Mouse (Mus musculus) liver, embryonic 15.5 days (tissue): ENCODE measurements around the gene Psd4. TPM values are rescaled to one million over a fixed set of nuclear protein-coding genes. Genes with fewer than 3 reads are reported as not detected.

Source experiments
- ATAC-seq: fragments of 200-750 bp; cut with Nextera tagmentation; 2 replicates; pipeline ENCODE4 v1.8.0; 2017; ENCODE audit warnings: moderate number of reproducible peaks, mild to moderate bottlenecking, moderate library complexity; ENCODE audit not compliant: insufficient read depth
- H3K27ac ChIP-seq: fragments of 300-500 bp; sonication (generic); replicated peaks from 2 replicates; pipeline ENCODE4 v1.5.1; 2015; ENCODE audit warnings: mild to moderate bottlenecking, inconsistent platforms
- H3K27me3 ChIP-seq: fragments of 300-500 bp; sonication (generic); 2 replicates; pipeline ENCODE4 v1.6.1; 2015; ENCODE audit warnings: mild to moderate bottlenecking, inconsistent platforms
- H3K36me3 ChIP-seq: fragments of 300-500 bp; sonication (generic); replicated peaks from 2 replicates; pipeline ENCODE4 v1.6.1; 2015; ENCODE audit warnings: moderate library complexity, mild to moderate bottlenecking, inconsistent platforms
- H3K4me1 ChIP-seq: fragments of 300-500 bp; sonication (generic); replicated peaks from 2 replicates; pipeline ENCODE4 v1.6.1; 2015; ENCODE audit warnings: inconsistent platforms
- H3K4me2 ChIP-seq: fragments of 300-500 bp; sonication (generic); 2 replicates; pipeline ENCODE4 v1.6.1; 2015; ENCODE audit warnings: moderate library complexity, mild to moderate bottlenecking, inconsistent platforms
- H3K4me3 ChIP-seq: fragments of 300-500 bp; sonication (generic); replicated peaks from 2 replicates; pipeline ENCODE4 v1.5.1; 2015; ENCODE audit warnings: mild to moderate bottlenecking, inconsistent platforms
- H3K9ac ChIP-seq: fragments of 300-500 bp; sonication (generic); 2 replicates; pipeline ENCODE4 v1.6.1; 2015; ENCODE audit warnings: moderate library complexity, mild to moderate bottlenecking, inconsistent platforms
- H3K9me3 ChIP-seq: fragments of 300-500 bp; sonication (generic); replicated peaks from 2 replicates; pipeline ENCODE4 v1.6.1; 2016; ENCODE audit warnings: inconsistent platforms
- WGBS: fragments of 180-500 bp; shearing (Covaris S2); methylation state at CpG from one replicate; pipeline ENCODE4 v1.1.7; 2015; ENCODE audit warnings: mixed read lengths; ENCODE audit not compliant: insufficient replicate concordance; 5-methylcytosine and 5-hydroxymethylcytosine counted together
- polyA plus RNA-seq: library from polyadenylated mRNA; unstranded; fragments of >200 nt; fragmentation: Nextera tagmentation; extraction: Ambion mirVana; gene quantifications from 2 replicates; pipeline ENCODE4 v1.2.1, GENCODE M21; 2015

Gene Psd4
- polyA plus RNA-seq, 1 experiment from 2014 or later, result 8.1 TPM

- H3K4me1 ChIP-seq, result peaks cover 49% of the 10 kb centered on the region
- H3K4me2 ChIP-seq, result peak overlapping the region; percentile 73
- peak overlapping the region; percentile 56 for H3K4me3 ChIP-seq
Measured at GRCm38 (mm10) chr2:24386964-24387320, 19.6 kb downstream of the Psd4 start.

GRCm38 (mm10) chr2:24387361-24388283 is 20.2 kb downstream of the Psd4 start:
- 47% methylated on average over 4 of the region's 4 CpGs for WGBS
- no peak overlapping the region for H3K27ac ChIP-seq

More at GRCm38 (mm10) chr2:24386964-24387320, 19.6 kb downstream of the Psd4 start:
- Histone ChIP-seq H3K27ac (peak overlapping the region; percentile 85; the same call in 1 of the 2 replicates), H3K27me3 (no peaks in the 10 kb centered on the region), H3K9ac (peak overlapping the region; percentile 40), H3K36me3 (no peaks in the 10 kb centered on the region; the same call in 1 of the 2 replicates), H3K9me3 (no peaks in the 10 kb centered on the region)
- no peak for ATAC-seq
- 19% methylated on average over 2 of the region's 2 CpGs for WGBS

GRCm38 (mm10) chr2:24393251-24393650 is 25.9 kb downstream of the Psd4 start:
- Histone ChIP-seq H3K36me3 (peaks cover 27% of the 10 kb centered on the region), H3K9ac (no peak overlapping the region), H3K4me2 (no peak overlapping the region), H3K27ac (no peak overlapping the region), H3K9me3 (no peaks in the 10 kb centered on the region), H3K4me1 (peaks cover 7% of the 10 kb centered on the region; the same call in 1 of the 2 replicates), H3K4me3 (no peak overlapping the region), H3K27me3 (no peaks in the 10 kb centered on the region)
- WGBS, result 69% methylated on average over 2 of the region's 2 CpGs
- no peak for ATAC-seq

More at GRCm38 (mm10) chr2:24387361-24388283, 20.2 kb downstream of the Psd4 start:
- no peaks in the 10 kb centered on the region for H3K27me3 ChIP-seq
- peak overlapping the region; percentile 73 for H3K4me2 ChIP-seq
- H3K4me3 ChIP-seq, result peak overlapping the region; percentile 56
- H3K9me3 ChIP-seq, result no peaks in the 10 kb centered on the region
- ATAC-seq, result no peak
- H3K4me1 ChIP-seq, result peaks cover 47% of the 10 kb centered on the region
- H3K9ac ChIP-seq, result no peak overlapping the region
- no peaks in the 10 kb centered on the region; the same call in 1 of the 2 replicates for H3K36me3 ChIP-seq

GRCm38 (mm10) chr2:24397115-24397514 is 29.7 kb downstream of the Psd4 start:
- no peak overlapping the region for H3K27ac ChIP-seq
- H3K27me3 ChIP-seq, result no peaks in the 10 kb centered on the region
- no peak overlapping the region for H3K9ac ChIP-seq
- no peaks in the 10 kb centered on the region for H3K4me1 ChIP-seq
- 50% methylated on average over 2 of the region's 2 CpGs for WGBS
- H3K36me3 ChIP-seq, result peaks cover 61% of the 10 kb centered on the region
- no peaks in the 10 kb centered on the region for H3K9me3 ChIP-seq
- H3K4me2 ChIP-seq, result no peak overlapping the region
- ATAC-seq, result no peak
- no peak overlapping the region for H3K4me3 ChIP-seq

- H3K36me3 ChIP-seq, result peaks cover 80% of the 10 kb centered on the region
- H3K9ac ChIP-seq, result no peak overlapping the region
- 70% methylated on average over 3 of the region's 3 CpGs for WGBS
Measured at GRCm38 (mm10) chr2:24400711-24401110, 33.3 kb downstream of the Psd4 start.

GRCm38 (mm10) chr2:24405345-24406012 is 38.1 kb downstream of the Psd4 start:
- 50% methylated on average over 23 of the region's 23 CpGs for WGBS
- Histone ChIP-seq H3K9me3 (no peaks in the 10 kb centered on the region), H3K4me2 (peak overlapping the region; percentile 20; the same call in 1 of the 2 replicates), H3K4me1 (no peaks in the 10 kb centered on the region), H3K4me3 (no peak overlapping the region), H3K27ac (no peak overlapping the region), H3K36me3 (peaks cover 71% of the 10 kb centered on the region), H3K9ac (no peak overlapping the region), H3K27me3 (no peaks in the 10 kb centered on the region)
- ATAC-seq, result peak; percentile 57

More at GRCm38 (mm10) chr2:24400711-24401110, 33.3 kb downstream of the Psd4 start:
- no peak overlapping the region for H3K4me2 ChIP-seq
- no peaks in the 10 kb centered on the region for H3K9me3 ChIP-seq
- H3K27me3 ChIP-seq, result no peaks in the 10 kb centered on the region
- no peak overlapping the region for H3K4me3 ChIP-seq
- ATAC-seq, result no peak
- H3K27ac ChIP-seq, result no peak overlapping the region
- H3K4me1 ChIP-seq, result no peaks in the 10 kb centered on the region

- Histone ChIP-seq H3K36me3 (peaks cover 49% of the 10 kb centered on the region), H3K4me2 (no peak overlapping the region), H3K4me1 (no peaks in the 10 kb centered on the region), H3K27ac (no peak overlapping the region), H3K9ac (no peak overlapping the region), H3K9me3 (no peaks in the 10 kb centered on the region), H3K27me3 (no peaks in the 10 kb centered on the region), H3K4me3 (no peak overlapping the region)
- ATAC-seq, result no peak
- 62% methylated on average over 4 of the region's 4 CpGs for WGBS
Measured at GRCm38 (mm10) chr2:24407701-24408485, 40.5 kb downstream of the Psd4 start.

- H3K9me3 ChIP-seq, result no peaks in the 10 kb centered on the region
- H3K4me3 ChIP-seq, result no peak overlapping the region
- no peak for ATAC-seq
- peaks cover 37% of the 10 kb centered on the region for H3K36me3 ChIP-seq
- H3K4me2 ChIP-seq, result no peak overlapping the region
- WGBS, result 9% methylated on average over 2 of the region's 2 CpGs
- no peak overlapping the region for H3K27ac ChIP-seq
- H3K9ac ChIP-seq, result no peak overlapping the region
- H3K27me3 ChIP-seq, result no peaks in the 10 kb centered on the region
- no peaks in the 10 kb centered on the region for H3K4me1 ChIP-seq
Measured at GRCm38 (mm10) chr2:24409166-24409565, 41.8 kb downstream of the Psd4 start.

GRCm38 (mm10) chr2:24413172-24413571 is 45.8 kb downstream of the Psd4 start:
- H3K36me3 ChIP-seq, result 0 out of 2 replicates have a peak, but pooled peaks cover 4% of the 10 kb centered on the region
- no peak overlapping the region for H3K27ac ChIP-seq
- no peak for ATAC-seq
- 61% methylated on average over 3 of the region's 3 CpGs for WGBS
- H3K9me3 ChIP-seq, result no peaks in the 10 kb centered on the region
- no peaks in the 10 kb centered on the region for H3K4me1 ChIP-seq
- no peak overlapping the region for H3K9ac ChIP-seq
- H3K4me2 ChIP-seq, result no peak overlapping the region
- H3K27me3 ChIP-seq, result no peaks in the 10 kb centered on the region; the same call in 1 of the 2 replicates
- H3K4me3 ChIP-seq, result no peak overlapping the region

- Histone ChIP-seq H3K36me3 (no peaks in the 10 kb centered on the region), H3K4me3 (no peak overlapping the region), H3K4me2 (no peak overlapping the region), H3K27me3 (no peaks in the 10 kb centered on the region; the same call in 1 of the 2 replicates), H3K4me1 (no peaks in the 10 kb centered on the region), H3K9me3 (no peaks in the 10 kb centered on the region), H3K9ac (no peak overlapping the region), H3K27ac (no peak overlapping the region)
- WGBS, result 59% methylated on average over 4 of the region's 4 CpGs
- ATAC-seq, result no peak
Measured at GRCm38 (mm10) chr2:24413677-24414076, 46.3 kb downstream of the Psd4 start.
